ENCODE assay signal across 8 mouse cellular contexts in genomic region chr7:64032921-64033354, GRCm38 (mm10).
DNase-seq lines count a peak whose midpoint lies in the region; ATAC-seq lines count a peak whose summit lies in the region.

No protein-coding gene starts in this region.

- ATAC-seq in midbrain, embryonic 16.5 days: no peak
- ATAC-seq in erythroid progenitor cell, adult 5-6 weeks (replicated peaks; ENCODE audit: low FRiP score, poor library complexity, severe bottlenecking): no peak

- peaks cover 6% of the 10 kb centered on the region; the same call in 1 of the 2 replicates for H3K9me3 ChIP-seq in midbrain, embryonic 10.5 days (replicated peaks)
- H3K9me3 ChIP-seq in midbrain, embryonic 16.5 days (replicated peaks; ENCODE audit: control insufficient read depth, low read length, poor library complexity, severe bottlenecking): no peaks in the 10 kb centered on the region

- no peaks in the 10 kb centered on the region for H3K36me3 ChIP-seq in midbrain, embryonic 10.5 days
- no peaks in the 10 kb centered on the region for H3K36me3 ChIP-seq in midbrain, embryonic 16.5 days (ENCODE audit: control insufficient read depth, insufficient read depth, low read length)

- H3K9ac ChIP-seq in midbrain, embryonic 16.5 days (ENCODE audit: low read depth, low read length): no peak overlapping the region

- H3K27ac ChIP-seq in midbrain, embryonic 10.5 days (replicated peaks): peak overlapping the region; percentile 33; the same call in 1 of the 2 replicates
- H3K27ac ChIP-seq in midbrain, embryonic 16.5 days (ENCODE audit: low read length): no peak overlapping the region

- no peak overlapping the region for H3K4me3 ChIP-seq in midbrain, embryonic 10.5 days
- H3K4me3 ChIP-seq in midbrain, embryonic 16.5 days (ENCODE audit: low read depth, low read length): no peak overlapping the region

- H3K4me1 ChIP-seq in midbrain, embryonic 10.5 days: peaks cover 12% of the 10 kb centered on the region; the same call in 1 of the 2 replicates
- H3K4me1 ChIP-seq in midbrain, embryonic 16.5 days (ENCODE audit: control insufficient read depth, insufficient read depth, low read length): no peaks in the 10 kb centered on the region

- H3K4me2 ChIP-seq in midbrain, embryonic 16.5 days (ENCODE audit: low read length): no peak overlapping the region

- H3K27me3 ChIP-seq in midbrain, embryonic 10.5 days (ENCODE audit: low read depth, poor library complexity, severe bottlenecking): no peaks in the 10 kb centered on the region
- no peaks in the 10 kb centered on the region for H3K27me3 ChIP-seq in midbrain, embryonic 16.5 days (ENCODE audit: control insufficient read depth, insufficient read depth, low read depth, low read length)

- DNase-seq in midbrain, embryonic 10.5 days (ENCODE audit: low spot score): no peak
- DNase-seq in frontal cortex, postnatal 25 days (ENCODE audit: low spot score in 2 of 2): peak; percentile 69 to 73
- DNase-seq in left cerebral cortex, adult 8-10 months (ENCODE audit: low spot score in 2 of 2): peak; percentile 71 to 95
- peak; percentile 61 for DNase-seq in thymus, postnatal 25 days
- DNase-seq in spleen, adult 18-20 months: no peak
- no peak for DNase-seq in kidney, postnatal 4 days

- WGBS in midbrain, embryonic 10.5 days: 86% methylated on average over 9 of the region's 9 CpGs
- 82% methylated on average over 9 of the region's 9 CpGs for WGBS in midbrain, embryonic 16.5 days

Comparison
In these comparisons a context has a peak if more than half of its experiments do, and no peak if none do; other contexts are left out.
1. DNase-seq: peak in frontal cortex, postnatal 25 days (2 of 2), left cerebral cortex, adult 8-10 months (2 of 2) and thymus, postnatal 25 days (single experiment); none in midbrain, embryonic 10.5 days (single experiment), spleen, adult 18-20 months (0 of 2) and kidney, postnatal 4 days (0 of 2).